Mouse (Mus musculus) lung, embryonic 15.5 days (tissue): ENCODE measurements around the gene Prkag3. TPM values are rescaled to one million over a fixed set of nuclear protein-coding genes. Genes with fewer than 3 reads are reported as not detected.

Experiments used
- ATAC-seq: fragments of 200-750 bp; cut with Nextera tagmentation; 2 replicates; pipeline ENCODE4 v1.8.0; 2017; ENCODE audit warnings: moderate number of reproducible peaks, borderline replicate concordance; ENCODE audit not compliant: low FRiP score, low TSS enrichment; ENCODE audit errors: extremely low read depth
- H3K27ac ChIP-seq: fragments of 300-500 bp; sonication (generic); 2 replicates; pipeline ENCODE4 v1.5.1; 2015; ENCODE audit warnings: moderate library complexity, mild to moderate bottlenecking, inconsistent platforms
- H3K27me3 ChIP-seq: fragments of 300-500 bp; sonication (generic); 2 replicates; pipeline ENCODE4 v1.6.1; 2015; ENCODE audit warnings: inconsistent platforms
- H3K36me3 ChIP-seq: fragments of 300-500 bp; sonication (generic); 2 replicates; pipeline ENCODE4 v1.6.1; 2015; ENCODE audit warnings: inconsistent platforms
- H3K4me1 ChIP-seq: fragments of 300-500 bp; sonication (generic); 2 replicates; pipeline ENCODE4 v1.6.1; 2015; ENCODE audit warnings: inconsistent platforms
- H3K4me2 ChIP-seq: fragments of 300-500 bp; sonication (generic); 2 replicates; pipeline ENCODE4 v1.6.1; 2015; ENCODE audit warnings: inconsistent platforms, mild to moderate bottlenecking, moderate library complexity
- H3K4me3 ChIP-seq: fragments of 300-500 bp; sonication (generic); 2 replicates; pipeline ENCODE4 v1.5.1; 2015; ENCODE audit warnings: mild to moderate bottlenecking, inconsistent platforms
- H3K9ac ChIP-seq: fragments of 300-500 bp; sonication (generic); 2 replicates; pipeline ENCODE4 v1.6.1; 2015; ENCODE audit warnings: inconsistent platforms
- H3K9me3 ChIP-seq: fragments of 300-500 bp; sonication (generic); 2 replicates; pipeline ENCODE4 v1.6.1; 2016; ENCODE audit warnings: inconsistent platforms
- WGBS: fragments of 180-500 bp; shearing (Covaris S2); methylation state at CpG from one replicate; pipeline ENCODE4 v1.1.7; 2015; 5-methylcytosine and 5-hydroxymethylcytosine counted together
- polyA plus RNA-seq: library from polyadenylated mRNA; unstranded; fragments of >200 nt; fragmentation: Nextera tagmentation; extraction: Ambion mirVana; gene quantifications from 2 replicates; pipeline ENCODE4 v1.2.1, GENCODE M21; 2015

Gene Prkag3
- polyA plus RNA-seq, 1 experiment from 2014 or later: 0.57 TPM

DNA sequence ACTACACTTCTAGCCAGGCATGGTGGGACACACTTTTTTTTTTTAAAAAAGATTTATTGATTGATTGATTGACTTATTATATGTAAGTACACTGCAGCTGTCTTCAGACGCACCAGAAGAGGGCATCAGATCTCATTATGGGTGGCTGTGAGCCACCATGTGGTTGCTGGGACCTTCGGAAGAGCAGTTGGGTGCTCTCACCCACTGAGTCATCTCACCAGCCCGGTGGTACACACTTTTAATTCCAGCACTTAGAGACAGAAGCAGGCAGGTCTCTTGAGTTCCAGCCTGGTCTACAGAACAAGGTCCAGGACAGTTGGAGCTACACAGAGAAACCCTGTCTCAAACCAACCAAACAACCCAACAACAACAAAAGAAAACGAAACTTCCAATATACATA is 37.0 kb downstream of the Prkag3 start:
- no peaks in the 10 kb centered on the region for H3K9me3 ChIP-seq
- ATAC-seq: no peak
- H3K9ac ChIP-seq: no peak overlapping the region
- peaks cover 6% of the 10 kb centered on the region; the same call in 1 of the 2 replicates for H3K4me1 ChIP-seq
- peaks cover 7% of the 10 kb centered on the region; the same call in 1 of the 2 replicates for H3K27me3 ChIP-seq
- H3K4me2 ChIP-seq: no peak overlapping the region
- WGBS: 70% methylated on average over 4 of the region's 4 CpGs
- no peaks in the 10 kb centered on the region for H3K36me3 ChIP-seq
- H3K27ac ChIP-seq: no peak overlapping the region
- H3K4me3 ChIP-seq: no peak overlapping the region

DNA sequence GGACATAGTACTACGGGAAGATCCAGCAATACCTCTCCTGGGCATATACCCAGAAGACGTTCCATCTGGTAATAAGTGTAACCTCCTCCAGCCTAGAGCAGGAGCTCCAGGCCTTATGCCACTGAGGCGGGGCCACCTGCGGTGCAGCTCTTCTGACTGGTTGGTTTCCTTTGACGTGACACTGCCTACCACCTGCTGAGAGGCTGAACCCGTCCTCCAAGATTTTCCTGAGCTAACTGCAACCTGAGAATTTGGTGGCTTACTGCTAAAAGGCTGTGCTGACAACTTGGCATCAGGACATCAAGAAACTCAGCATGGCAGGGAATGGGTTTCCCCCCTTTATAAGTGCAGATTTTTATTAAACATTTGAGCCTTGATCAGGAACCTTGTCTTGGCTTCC is 39.5 kb downstream of the Prkag3 start:
- 36% methylated on average over 6 of the region's 6 CpGs for WGBS
- no peak overlapping the region for H3K9ac ChIP-seq
- peaks cover 6% of the 10 kb centered on the region; the same call in 1 of the 2 replicates for H3K4me1 ChIP-seq

DNA sequence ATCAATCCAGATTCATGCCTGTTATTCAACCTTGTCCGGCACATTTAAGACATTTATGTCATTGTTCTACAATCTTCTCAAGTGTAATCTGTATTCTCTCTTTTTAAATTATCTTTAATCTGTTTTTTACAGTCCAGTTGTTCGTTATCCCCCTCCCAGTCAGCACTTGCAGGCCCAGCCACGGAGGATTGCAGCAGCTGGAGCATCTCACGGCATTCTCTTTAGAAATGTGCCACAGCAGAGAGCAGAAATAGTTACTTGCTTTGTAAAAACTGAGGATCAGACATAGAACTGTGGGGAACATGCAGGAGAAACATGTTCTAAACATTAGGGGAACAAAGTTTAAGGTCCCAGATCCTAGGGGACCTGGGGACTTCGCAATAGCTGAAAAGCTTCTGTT is 44.0 kb downstream of the Prkag3 start:
- Histone ChIP-seq H3K27me3 (no peaks in the 10 kb centered on the region), H3K4me3 (no peak overlapping the region), H3K4me2 (no peak overlapping the region), H3K4me1 (no peaks in the 10 kb centered on the region), H3K9ac (no peak overlapping the region), H3K27ac (peak overlapping the region; percentile 46), H3K9me3 (no peaks in the 10 kb centered on the region), H3K36me3 (no peaks in the 10 kb centered on the region; the same call in 1 of the 2 replicates)
- WGBS: 68% methylated on average over 5 of the region's 5 CpGs
- ATAC-seq: no peak

More for the DNA sequence above, 39.5 kb downstream of the Prkag3 start:
- H3K4me3 ChIP-seq: no peak overlapping the region
- no peaks in the 10 kb centered on the region for H3K9me3 ChIP-seq
- H3K27ac ChIP-seq: no peak overlapping the region
- H3K4me2 ChIP-seq: no peak overlapping the region
- no peaks in the 10 kb centered on the region for H3K36me3 ChIP-seq
- ATAC-seq: no peak
- H3K27me3 ChIP-seq: peaks cover 7% of the 10 kb centered on the region; the same call in 1 of the 2 replicates

DNA sequence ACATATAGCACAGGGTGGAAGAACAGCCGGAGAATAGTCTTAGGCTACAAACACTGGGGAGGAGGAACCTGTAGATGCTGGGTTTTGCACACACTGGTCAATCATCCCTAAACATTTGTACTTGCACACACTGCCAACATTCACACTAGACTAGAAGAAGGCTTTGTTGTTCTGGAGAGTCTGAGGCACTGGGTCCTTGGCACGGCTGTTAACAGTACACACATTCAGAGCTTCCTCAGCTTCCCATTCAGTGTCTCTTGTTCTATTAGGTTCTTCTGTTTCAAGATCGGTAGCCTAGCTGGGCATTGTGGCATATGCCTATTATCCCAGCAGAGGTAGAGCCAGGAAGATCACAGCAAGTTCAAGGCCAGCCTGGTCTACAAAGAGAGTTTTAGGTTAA is 44.9 kb downstream of the Prkag3 start:
- 86% methylated on average over 3 of the region's 3 CpGs for WGBS
- Histone ChIP-seq H3K4me1 (no peaks in the 10 kb centered on the region), H3K27me3 (no peaks in the 10 kb centered on the region), H3K27ac (no peak overlapping the region), H3K36me3 (peaks cover 5% of the 10 kb centered on the region), H3K4me2 (no peak overlapping the region), H3K4me3 (no peak overlapping the region), H3K9ac (no peak overlapping the region), H3K9me3 (no peaks in the 10 kb centered on the region)
- no peak for ATAC-seq

DNA sequence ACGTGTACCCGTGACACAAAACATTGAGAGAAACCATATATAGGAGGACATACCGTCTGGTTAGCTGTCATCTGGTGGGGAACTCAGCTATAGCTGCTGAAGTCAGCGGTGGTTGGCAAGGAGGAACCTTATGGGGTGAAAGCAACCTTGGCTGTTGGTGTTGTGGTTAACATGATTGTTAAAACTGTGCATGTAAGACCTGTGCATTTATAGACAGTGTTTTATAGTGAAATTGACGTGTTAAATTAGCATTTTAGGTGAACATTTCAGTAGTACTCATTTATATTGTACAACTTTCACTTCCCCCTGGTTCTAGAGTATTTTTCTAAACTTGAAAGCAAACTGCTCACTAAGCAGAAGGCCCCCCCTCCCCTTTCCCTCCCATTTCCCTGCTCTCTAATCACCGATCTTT is 46.9 kb downstream of the Prkag3 start:
- no peak overlapping the region for H3K4me2 ChIP-seq
- ATAC-seq: no peak
- no peak overlapping the region for H3K9ac ChIP-seq
- WGBS: 83% methylated on average over 6 of the region's 6 CpGs
- H3K9me3 ChIP-seq: no peaks in the 10 kb centered on the region
- H3K4me3 ChIP-seq: no peak overlapping the region
- no peak overlapping the region for H3K27ac ChIP-seq
- H3K36me3 ChIP-seq: peaks cover 25% of the 10 kb centered on the region
- H3K27me3 ChIP-seq: no peaks in the 10 kb centered on the region
- H3K4me1 ChIP-seq: no peaks in the 10 kb centered on the region

DNA sequence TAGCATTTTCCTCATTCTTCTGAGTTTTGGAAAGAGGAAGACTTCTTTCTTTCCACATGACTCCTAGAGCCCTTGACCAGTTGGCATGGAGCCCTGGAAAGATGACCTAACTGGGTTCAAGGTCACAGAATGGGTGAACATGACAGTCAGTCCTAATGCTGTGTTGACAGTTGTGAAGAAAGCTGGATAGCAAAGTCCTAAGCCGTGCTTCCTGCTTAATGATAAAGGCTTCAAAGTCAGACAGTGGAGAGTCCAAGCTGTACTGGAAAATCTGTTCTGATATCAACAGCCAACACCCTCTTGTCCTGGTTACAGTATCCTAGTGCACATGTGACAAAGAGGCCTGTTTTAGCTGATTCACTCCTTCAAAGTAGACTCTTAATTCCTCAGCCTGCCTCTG is 50.2 kb downstream of the Prkag3 start:
- H3K4me2 ChIP-seq: no peak overlapping the region
- no peaks in the 10 kb centered on the region for H3K4me1 ChIP-seq
- H3K9ac ChIP-seq: no peak overlapping the region
- H3K36me3 ChIP-seq: peaks cover 54% of the 10 kb centered on the region
- WGBS: 66% methylated on average over 1 of the region's 1 CpGs
- no peaks in the 10 kb centered on the region for H3K27me3 ChIP-seq
- no peak overlapping the region for H3K27ac ChIP-seq
- no peak overlapping the region for H3K4me3 ChIP-seq
- ATAC-seq: no peak
- no peaks in the 10 kb centered on the region for H3K9me3 ChIP-seq

DNA sequence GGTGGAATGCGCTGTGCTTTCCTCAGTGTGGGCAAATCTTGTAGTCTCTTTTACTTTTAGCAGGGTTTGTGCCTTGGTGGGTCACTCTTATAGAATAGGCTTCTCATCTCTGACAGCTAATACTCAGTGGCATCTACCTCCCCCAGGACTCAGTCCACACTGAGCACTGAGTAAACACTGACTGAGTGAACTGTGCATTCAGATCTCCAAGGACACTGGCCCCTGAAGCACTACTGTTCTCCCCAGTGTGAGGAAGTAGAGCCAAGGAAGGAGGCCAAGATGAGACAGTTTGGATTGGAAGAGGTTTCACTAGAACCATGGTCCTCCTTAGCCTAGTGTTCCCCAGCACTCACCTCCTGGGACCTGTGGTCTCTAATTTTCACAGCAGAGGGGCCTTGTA is 50.7 kb downstream of the Prkag3 start:
- no peaks in the 10 kb centered on the region for H3K27me3 ChIP-seq
- no peaks in the 10 kb centered on the region for H3K4me1 ChIP-seq
- no peak overlapping the region for H3K27ac ChIP-seq
- WGBS: 97% methylated on average over 1 of the region's 1 CpGs
- H3K4me3 ChIP-seq: no peak overlapping the region
- no peaks in the 10 kb centered on the region for H3K9me3 ChIP-seq
- H3K4me2 ChIP-seq: no peak overlapping the region
- no peak for ATAC-seq
- peaks cover 58% of the 10 kb centered on the region for H3K36me3 ChIP-seq
- no peak overlapping the region for H3K9ac ChIP-seq

DNA sequence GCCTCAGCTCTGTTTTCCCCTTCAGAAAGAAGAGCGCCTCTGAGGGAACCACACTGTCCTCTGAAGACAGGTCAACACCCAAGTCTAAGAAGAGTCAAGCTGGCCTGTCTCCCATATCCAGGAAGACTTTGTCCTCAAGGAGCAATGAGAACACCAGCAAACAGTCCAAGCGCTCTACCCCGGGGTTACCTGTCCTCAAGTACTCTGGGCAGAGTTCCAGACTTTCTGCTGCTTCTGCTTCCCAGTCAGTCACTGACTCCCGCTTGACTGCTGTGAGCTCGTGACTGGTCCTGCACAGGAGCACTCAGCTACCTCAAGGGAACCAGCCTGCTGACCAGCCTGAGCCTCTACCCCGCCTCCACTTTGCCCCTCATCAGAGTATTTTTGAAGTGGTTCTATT is 51.6 kb downstream of the Prkag3 start:
- Histone ChIP-seq H3K4me2 (no peak overlapping the region), H3K9me3 (no peaks in the 10 kb centered on the region), H3K27ac (no peak overlapping the region), H3K4me1 (no peaks in the 10 kb centered on the region), H3K27me3 (no peaks in the 10 kb centered on the region), H3K4me3 (no peak overlapping the region), H3K36me3 (peaks cover 60% of the 10 kb centered on the region), H3K9ac (no peak overlapping the region)
- 80% methylated on average over 6 of the region's 6 CpGs for WGBS
- ATAC-seq: 0 out of 2 replicates have a peak, but pooled peaks have one; percentile 27

DNA sequence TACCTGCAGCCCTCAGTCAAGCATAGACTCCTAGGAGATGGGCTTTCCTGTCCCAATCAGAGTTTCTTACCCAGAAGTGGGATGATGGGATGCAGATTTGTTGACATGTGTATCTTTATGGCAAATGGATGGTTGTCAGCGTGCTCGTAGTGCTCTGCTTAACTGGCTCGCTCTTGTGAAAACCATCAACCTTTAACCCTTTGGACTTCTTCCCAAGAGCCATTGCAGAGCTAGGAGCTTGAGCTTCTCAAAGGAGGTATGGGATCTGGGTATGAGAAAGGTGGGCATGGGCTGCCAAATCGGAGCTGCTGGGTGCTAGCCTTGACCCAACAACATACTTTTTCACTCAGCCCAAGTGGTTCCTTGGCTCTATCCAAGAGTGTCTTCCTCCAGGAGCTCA is 53.2 kb downstream of the Prkag3 start:
- Histone ChIP-seq H3K4me1 (no peaks in the 10 kb centered on the region), H3K27me3 (no peaks in the 10 kb centered on the region), H3K9me3 (no peaks in the 10 kb centered on the region), H3K4me2 (no peak overlapping the region), H3K27ac (no peak overlapping the region), H3K36me3 (peaks cover 75% of the 10 kb centered on the region), H3K4me3 (no peak overlapping the region), H3K9ac (no peak overlapping the region)
- 86% methylated on average over 4 of the region's 4 CpGs for WGBS
- ATAC-seq: no peak

DNA sequence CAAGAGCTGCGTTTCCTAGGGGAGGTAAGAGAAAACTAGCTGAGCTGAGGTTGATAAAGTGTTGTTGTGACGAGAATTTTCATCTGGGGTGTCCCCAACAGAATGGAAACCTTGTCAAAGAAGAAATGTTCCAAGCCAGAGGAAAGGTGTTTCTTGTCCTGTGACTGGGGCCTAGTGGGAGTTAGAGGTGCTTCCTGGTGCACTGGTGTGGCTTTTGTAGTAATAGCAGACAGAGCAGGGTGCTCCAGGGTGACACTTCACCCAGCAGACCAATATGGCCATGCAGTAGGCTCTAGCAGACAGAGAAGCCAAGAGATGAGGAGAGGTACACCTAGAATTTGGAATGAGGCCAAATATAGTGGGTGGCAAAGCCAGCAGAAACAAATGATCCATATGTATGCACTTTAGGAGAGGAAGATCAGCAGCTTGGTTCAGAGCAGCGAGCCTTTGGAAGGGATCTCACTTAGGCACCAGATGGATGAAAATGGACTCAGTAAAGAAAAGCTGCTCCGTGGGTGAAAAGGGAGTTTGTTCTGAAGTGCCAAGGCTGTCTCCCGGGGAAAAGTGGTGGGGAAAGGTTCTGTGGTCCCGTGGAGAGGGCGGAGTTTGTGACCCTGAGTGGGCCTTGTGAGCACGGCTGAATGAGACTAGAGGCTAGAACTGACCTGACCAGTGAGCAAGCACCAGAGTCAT is 55.0 kb downstream of the Prkag3 start:
- H3K4me3 ChIP-seq: no peak overlapping the region
- H3K9me3 ChIP-seq: no peaks in the 10 kb centered on the region
- H3K36me3 ChIP-seq: peaks cover 87% of the 10 kb centered on the region
- H3K4me2 ChIP-seq: no peak overlapping the region
- WGBS: 85% methylated on average over 8 of the region's 8 CpGs
- H3K27ac ChIP-seq: no peak overlapping the region
- no peaks in the 10 kb centered on the region for H3K27me3 ChIP-seq
- no peak for ATAC-seq
- no peak overlapping the region for H3K9ac ChIP-seq
- H3K4me1 ChIP-seq: no peaks in the 10 kb centered on the region
